Mouse (Mus musculus) forebrain, embryonic 13.5 days (tissue): Measurements from ENCODE around the gene Pofut2. TPM values are rescaled to one million over a fixed set of nuclear protein-coding genes. Genes with fewer than 3 reads are reported as not detected.
A peak's percentile ranks its signal among the peaks of the same experiment; 100 is the strongest.

ENCODE experiments used
- ATAC-seq: fragments of 200-750 bp; cut with Nextera tagmentation; 2 replicates; pipeline ENCODE4 v1.8.0; 2017
- H3K27ac ChIP-seq: fragments of 300-500 bp; sonication (generic); 2 replicates; pipeline ENCODE4 v1.5.1; 2015; ENCODE audit warnings: inconsistent platforms, mild to moderate bottlenecking, moderate library complexity
- H3K27me3 ChIP-seq: fragments of 300-500 bp; sonication (generic); 2 replicates; pipeline ENCODE4 v1.6.1; 2015; ENCODE audit warnings: mild to moderate bottlenecking, inconsistent platforms
- H3K36me3 ChIP-seq: fragments of 300-500 bp; sonication (generic); 2 replicates; pipeline ENCODE4 v1.6.1; 2015; ENCODE audit warnings: mild to moderate bottlenecking, inconsistent platforms; ENCODE audit not compliant: poor library complexity, severe bottlenecking
- H3K4me1 ChIP-seq: fragments of 300-500 bp; sonication (generic); 2 replicates; pipeline ENCODE4 v1.6.1; 2015; ENCODE audit warnings: inconsistent platforms
- H3K4me2 ChIP-seq: fragments of 300-500 bp; sonication (generic); 2 replicates; pipeline ENCODE4 v1.6.1; 2015; ENCODE audit warnings: inconsistent platforms, mild to moderate bottlenecking, moderate library complexity
- H3K4me3 ChIP-seq: fragments of 300-500 bp; sonication (generic); 2 replicates; pipeline ENCODE4 v1.5.1; 2015; ENCODE audit warnings: mild to moderate bottlenecking, inconsistent platforms
- H3K9ac ChIP-seq: fragments of 300-500 bp; sonication (generic); 2 replicates; pipeline ENCODE4 v1.6.1; 2015; ENCODE audit warnings: mild to moderate bottlenecking, inconsistent platforms
- H3K9me3 ChIP-seq: fragments of 300-500 bp; sonication (generic); replicated peaks from 2 replicates; pipeline ENCODE4 v1.6.1; 2016; ENCODE audit warnings: inconsistent platforms
- WGBS: fragments of 180-500 bp; shearing (Covaris S2); methylation state at CpG from one replicate; pipeline ENCODE4 v1.1.7; 2015; 5-methylcytosine and 5-hydroxymethylcytosine counted together
- polyA plus RNA-seq: library from polyadenylated mRNA; unstranded; fragments of >200 nt; fragmentation: Nextera tagmentation; extraction: Ambion mirVana; gene quantifications from 2 replicates; pipeline ENCODE4 v1.2.1, GENCODE M21; 2015

The Pofut2 gene
- polyA plus RNA-seq, 1 experiment from 2014 or later, result 46.6 TPM

DNA sequence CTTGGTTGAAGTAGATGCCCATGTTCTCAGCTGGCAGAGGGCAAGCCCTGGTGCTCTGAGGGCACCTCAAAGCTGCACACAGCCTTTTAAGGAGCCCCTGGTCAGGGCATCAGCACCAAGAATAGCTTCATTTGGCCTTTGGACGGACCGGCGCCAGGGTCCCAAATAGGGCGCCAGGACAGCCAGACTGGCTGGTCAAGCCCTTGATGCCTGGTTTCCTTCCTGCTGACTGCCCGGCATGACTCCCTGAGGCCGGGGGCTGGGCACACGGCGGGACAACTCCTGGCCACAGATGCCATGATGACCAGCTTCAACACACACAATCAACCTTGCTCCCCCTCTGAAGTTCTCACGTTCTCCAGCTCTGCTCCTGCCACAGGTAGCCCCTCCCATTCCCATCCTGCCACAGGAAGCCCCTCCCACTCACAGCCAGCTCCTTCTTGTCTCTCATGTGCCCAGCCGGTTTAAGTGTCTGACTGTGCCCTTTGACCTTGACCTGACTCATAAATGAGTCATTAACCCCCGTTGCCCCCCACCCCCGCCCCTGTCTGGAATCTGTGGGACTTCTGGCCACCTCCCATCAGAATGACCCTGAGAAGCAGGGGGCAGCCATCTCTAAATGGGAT lies 23.9 kb upstream of the Pofut2 start:
- no peak overlapping the region for H3K4me3 ChIP-seq
- no peak overlapping the region for H3K27ac ChIP-seq
- H3K36me3 ChIP-seq, result no peaks in the 10 kb centered on the region
- H3K4me2 ChIP-seq, result no peak overlapping the region
- H3K4me1 ChIP-seq, result no peaks in the 10 kb centered on the region
- no peaks in the 10 kb centered on the region for H3K27me3 ChIP-seq
- no peak for ATAC-seq
- H3K9me3 ChIP-seq, result no peaks in the 10 kb centered on the region
- 83% methylated on average over 12 of the region's 12 CpGs for WGBS
- H3K9ac ChIP-seq, result no peak overlapping the region

DNA sequence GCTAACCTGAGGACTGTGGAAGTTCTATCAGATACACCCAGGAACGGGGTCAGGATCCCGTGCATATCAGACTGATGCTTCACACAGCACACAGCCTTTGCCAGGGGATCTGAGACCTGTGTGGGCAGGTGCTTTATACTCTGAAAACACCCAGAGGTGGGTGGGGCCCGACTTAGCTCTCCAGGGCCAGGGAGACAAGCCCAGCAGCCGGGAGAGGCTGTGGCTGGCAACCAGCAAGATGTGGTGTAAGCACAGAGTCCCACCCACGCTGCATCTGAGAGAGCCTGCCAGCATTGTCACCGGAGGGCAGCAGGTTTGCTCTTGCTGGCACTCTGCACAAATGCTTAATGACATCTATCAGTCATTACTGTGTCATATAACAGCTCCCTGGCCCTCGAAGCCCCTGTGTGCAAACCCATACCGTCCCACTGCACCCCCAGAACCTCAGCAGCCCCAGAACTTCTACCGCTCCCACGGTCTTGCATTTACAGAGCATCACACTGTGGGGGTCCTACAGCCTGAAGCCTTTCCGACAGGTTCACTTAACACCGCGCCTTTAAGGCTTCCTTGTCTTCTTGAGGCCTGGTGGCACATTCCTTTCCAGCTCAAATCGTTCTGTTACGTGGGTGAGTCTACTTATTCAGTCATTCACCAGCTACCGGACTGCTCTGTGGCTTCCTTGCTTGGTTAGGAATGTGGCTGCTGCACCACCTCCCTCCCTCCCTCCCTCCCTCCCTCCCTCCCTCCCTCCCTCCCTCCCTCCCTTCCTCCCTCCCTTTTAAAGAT lies 21.0 kb upstream of the Pofut2 start:
- Histone ChIP-seq H3K27ac (no peak overlapping the region), H3K36me3 (no peaks in the 10 kb centered on the region), H3K27me3 (no peaks in the 10 kb centered on the region), H3K4me2 (no peak overlapping the region), H3K4me1 (no peaks in the 10 kb centered on the region), H3K9ac (no peak overlapping the region), H3K4me3 (no peak overlapping the region), H3K9me3 (no peaks in the 10 kb centered on the region)
- no peak for ATAC-seq
- 75% methylated on average over 16 of the region's 16 CpGs for WGBS

DNA sequence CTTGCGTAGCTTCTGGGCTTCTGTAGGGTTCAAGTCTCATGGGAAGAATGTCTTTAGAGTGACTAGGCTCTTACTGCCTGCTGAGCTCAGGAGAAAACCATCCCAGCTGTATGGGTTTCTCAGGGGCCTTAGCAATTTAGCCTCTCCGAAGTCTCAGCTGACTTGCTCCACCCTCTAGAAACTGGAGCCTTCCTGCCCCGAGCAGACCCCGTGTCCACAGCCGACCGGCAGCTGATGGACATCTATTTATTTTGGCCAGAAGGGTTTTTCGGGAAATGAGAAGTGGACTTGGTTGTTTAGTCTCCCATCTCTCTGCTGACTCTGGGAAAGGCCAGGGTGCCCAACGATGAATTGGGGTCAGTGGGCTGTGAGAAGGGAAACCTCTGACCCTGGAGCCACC lies 18.3 kb upstream of the Pofut2 start:
- WGBS, result 88% methylated on average over 8 of the region's 8 CpGs
- Histone ChIP-seq H3K36me3 (no peaks in the 10 kb centered on the region), H3K27ac (no peak overlapping the region), H3K4me2 (no peak overlapping the region), H3K4me1 (no peaks in the 10 kb centered on the region), H3K9ac (no peak overlapping the region), H3K9me3 (no peaks in the 10 kb centered on the region), H3K4me3 (no peak overlapping the region), H3K27me3 (no peaks in the 10 kb centered on the region)
- no peak for ATAC-seq

DNA sequence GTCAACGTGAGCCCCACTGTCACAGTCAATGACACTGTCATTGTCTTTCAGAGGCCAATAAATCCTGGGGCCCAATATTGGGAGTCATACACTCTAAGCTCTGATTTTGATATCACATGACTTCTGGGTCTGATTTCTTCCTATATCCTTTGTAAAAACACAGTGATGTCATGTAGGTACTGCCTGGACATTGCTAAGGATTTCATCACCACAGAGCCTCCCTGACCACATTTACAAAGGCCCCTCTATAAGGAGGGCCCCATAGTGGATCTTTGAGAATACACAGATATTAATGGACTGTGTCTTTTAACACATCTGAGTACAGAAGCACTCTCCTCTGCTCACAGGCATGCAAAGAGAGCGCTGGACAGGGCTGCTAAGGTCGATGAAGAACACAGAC lies 16.6 kb upstream of the Pofut2 start:
- no peaks in the 10 kb centered on the region for H3K4me1 ChIP-seq
- WGBS, result 90% methylated on average over 3 of the region's 3 CpGs
- no peak overlapping the region for H3K9ac ChIP-seq
- H3K4me3 ChIP-seq, result no peak overlapping the region
- H3K27me3 ChIP-seq, result no peaks in the 10 kb centered on the region
- H3K4me2 ChIP-seq, result no peak overlapping the region
- no peak overlapping the region for H3K27ac ChIP-seq
- ATAC-seq, result no peak
- no peaks in the 10 kb centered on the region for H3K9me3 ChIP-seq
- H3K36me3 ChIP-seq, result no peaks in the 10 kb centered on the region

DNA sequence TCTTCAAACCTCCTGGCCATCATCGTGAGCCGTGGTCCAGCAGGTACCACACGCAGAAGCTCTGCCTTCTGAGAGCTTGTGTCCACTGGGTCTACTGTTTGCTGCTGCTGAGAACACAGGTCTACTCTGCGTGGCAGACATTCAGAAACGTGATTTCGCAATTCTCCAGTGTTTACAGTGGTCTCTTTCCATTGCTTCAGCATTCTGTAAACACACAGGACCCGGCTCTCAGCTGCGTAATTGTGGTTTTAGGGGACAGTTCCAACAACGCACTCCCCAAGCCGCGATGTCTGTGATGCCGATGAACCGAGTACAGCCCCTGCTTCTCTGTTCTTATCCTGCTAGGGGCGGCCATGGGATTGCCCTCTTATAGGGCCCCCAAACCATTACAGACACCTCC lies 16.1 kb upstream of the Pofut2 start:
- Histone ChIP-seq H3K9me3 (no peaks in the 10 kb centered on the region), H3K27ac (no peak overlapping the region), H3K9ac (no peak overlapping the region), H3K4me3 (no peak overlapping the region), H3K27me3 (no peaks in the 10 kb centered on the region), H3K4me1 (no peaks in the 10 kb centered on the region), H3K4me2 (no peak overlapping the region), H3K36me3 (no peaks in the 10 kb centered on the region)
- 92% methylated on average over 14 of the region's 14 CpGs for whole genome bisulfite sequencing
- no peak for ATAC-seq

DNA sequence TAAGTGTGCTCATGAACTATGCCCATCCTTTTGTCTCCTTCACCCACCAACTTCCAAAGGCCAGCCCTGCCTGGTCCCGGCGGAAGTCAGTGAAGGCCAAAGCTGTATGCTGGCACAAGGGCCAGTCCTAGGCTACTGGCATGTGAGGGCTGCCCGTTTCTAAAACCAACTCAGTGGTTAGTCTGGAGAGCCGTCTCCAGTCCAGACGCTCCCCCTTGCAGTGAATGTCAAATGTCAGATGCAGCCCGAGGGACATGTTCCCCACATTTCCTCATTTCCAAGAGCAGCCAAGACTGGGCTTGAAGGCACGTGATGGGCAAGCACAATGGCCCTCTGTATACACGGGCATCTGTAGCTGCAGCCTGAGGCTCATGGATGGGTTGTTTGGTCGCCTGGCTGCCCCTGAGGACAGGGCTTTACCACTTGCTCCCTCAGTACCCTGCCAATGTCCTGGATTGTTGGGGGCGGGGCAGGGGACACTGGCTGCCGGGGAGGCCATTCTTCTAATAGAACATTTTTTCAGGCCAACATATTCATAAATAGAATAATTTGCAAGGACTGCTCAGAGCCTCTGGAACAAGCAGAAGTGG lies 15.4 kb upstream of the Pofut2 start:
- H3K4me3 ChIP-seq, result no peak overlapping the region
- H3K9ac ChIP-seq, result no peak overlapping the region
- no peaks in the 10 kb centered on the region for H3K9me3 ChIP-seq
- no peak overlapping the region for H3K27ac ChIP-seq
- H3K4me2 ChIP-seq, result no peak overlapping the region
- no peaks in the 10 kb centered on the region for H3K27me3 ChIP-seq
- WGBS, result 85% methylated on average over 11 of the region's 11 CpGs
- H3K36me3 ChIP-seq, result no peaks in the 10 kb centered on the region
- ATAC-seq, result no peak
- no peaks in the 10 kb centered on the region for H3K4me1 ChIP-seq

DNA sequence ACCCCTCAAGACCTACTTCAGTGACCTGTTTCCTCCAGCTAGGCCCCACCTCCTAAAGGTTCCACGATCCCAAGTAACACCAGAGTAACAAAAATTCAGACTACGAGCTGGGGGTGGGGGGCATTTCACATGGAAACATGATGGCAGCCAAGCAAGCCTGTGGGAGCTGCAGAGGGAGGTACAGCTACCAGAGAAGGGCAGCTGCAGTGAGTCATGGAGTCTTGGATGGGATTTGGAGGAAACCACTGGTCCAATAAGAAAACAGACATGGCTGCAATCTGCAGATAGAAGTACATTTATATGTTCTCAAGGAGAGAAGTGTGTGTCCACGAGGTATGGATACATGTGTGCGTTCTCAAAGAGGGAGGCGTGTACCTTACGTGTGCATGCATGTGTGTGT lies 14.2 kb upstream of the Pofut2 start:
- 91% methylated on average over 6 of the region's 6 CpGs for WGBS
- Histone ChIP-seq H3K4me2 (no peak overlapping the region), H3K27me3 (no peaks in the 10 kb centered on the region), H3K9ac (no peak overlapping the region), H3K9me3 (no peaks in the 10 kb centered on the region), H3K36me3 (no peaks in the 10 kb centered on the region), H3K27ac (no peak overlapping the region), H3K4me1 (no peaks in the 10 kb centered on the region), H3K4me3 (no peak overlapping the region)
- no peak for ATAC-seq

DNA sequence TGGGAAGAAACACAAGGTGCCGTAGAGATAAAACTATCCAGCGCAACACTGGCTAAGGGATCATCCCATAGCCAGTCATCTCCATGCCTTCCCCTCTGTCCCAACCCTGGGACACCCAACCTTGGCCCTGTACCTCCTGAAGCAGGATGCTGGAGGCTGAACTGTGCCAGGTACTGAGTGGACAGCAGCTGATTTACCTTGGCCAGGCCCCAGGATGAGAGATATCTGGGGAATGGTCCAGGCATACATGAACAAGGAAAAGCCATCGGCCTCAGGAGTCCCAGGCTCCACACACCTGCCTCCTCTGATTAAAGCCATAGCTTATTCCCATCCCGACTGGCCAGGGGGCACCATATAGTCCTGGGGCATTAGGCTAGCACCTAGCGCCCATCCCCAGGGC lies 12.0 kb upstream of the Pofut2 start:
- WGBS, result 94% methylated on average over 5 of the region's 5 CpGs
- H3K36me3 ChIP-seq, result no peaks in the 10 kb centered on the region

DNA sequence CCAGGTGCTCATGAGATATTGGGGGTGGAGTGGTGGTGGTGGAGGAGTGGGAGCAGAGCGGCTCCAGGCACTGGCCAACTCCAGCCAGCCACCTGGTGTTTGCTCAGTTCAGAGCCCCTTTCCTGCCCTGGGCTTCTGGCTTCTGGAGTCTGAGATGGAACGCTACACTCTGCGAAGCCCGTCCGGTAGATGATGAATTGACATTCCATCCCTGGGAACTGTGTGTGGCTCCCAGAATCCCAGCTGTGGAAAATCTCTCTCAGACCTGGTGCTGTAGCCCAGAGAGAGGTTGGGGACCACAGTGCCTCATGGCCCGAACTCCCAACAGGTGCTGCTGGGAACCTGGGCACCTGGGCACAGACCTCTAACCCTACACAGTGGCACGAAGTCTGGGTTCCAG lies 11.3 kb upstream of the Pofut2 start:
- Histone ChIP-seq H3K27me3 (no peaks in the 10 kb centered on the region), H3K4me1 (peaks cover 8% of the 10 kb centered on the region), H3K9ac (no peak overlapping the region), H3K27ac (no peak overlapping the region), H3K36me3 (no peaks in the 10 kb centered on the region), H3K4me3 (no peak overlapping the region), H3K4me2 (no peak overlapping the region), H3K9me3 (no peaks in the 10 kb centered on the region)
- ATAC-seq, result no peak
- WGBS, result 94% methylated on average over 7 of the region's 7 CpGs

More for the DNA sequence above, 12.0 kb upstream of the Pofut2 start:
- no peak overlapping the region for H3K4me3 ChIP-seq
- no peak overlapping the region for H3K27ac ChIP-seq
- no peaks in the 10 kb centered on the region for H3K27me3 ChIP-seq
- no peak overlapping the region for H3K4me2 ChIP-seq
- H3K4me1 ChIP-seq, result peaks cover 1% of the 10 kb centered on the region
- no peaks in the 10 kb centered on the region for H3K9me3 ChIP-seq
- H3K9ac ChIP-seq, result no peak overlapping the region
- no peak for ATAC-seq

DNA sequence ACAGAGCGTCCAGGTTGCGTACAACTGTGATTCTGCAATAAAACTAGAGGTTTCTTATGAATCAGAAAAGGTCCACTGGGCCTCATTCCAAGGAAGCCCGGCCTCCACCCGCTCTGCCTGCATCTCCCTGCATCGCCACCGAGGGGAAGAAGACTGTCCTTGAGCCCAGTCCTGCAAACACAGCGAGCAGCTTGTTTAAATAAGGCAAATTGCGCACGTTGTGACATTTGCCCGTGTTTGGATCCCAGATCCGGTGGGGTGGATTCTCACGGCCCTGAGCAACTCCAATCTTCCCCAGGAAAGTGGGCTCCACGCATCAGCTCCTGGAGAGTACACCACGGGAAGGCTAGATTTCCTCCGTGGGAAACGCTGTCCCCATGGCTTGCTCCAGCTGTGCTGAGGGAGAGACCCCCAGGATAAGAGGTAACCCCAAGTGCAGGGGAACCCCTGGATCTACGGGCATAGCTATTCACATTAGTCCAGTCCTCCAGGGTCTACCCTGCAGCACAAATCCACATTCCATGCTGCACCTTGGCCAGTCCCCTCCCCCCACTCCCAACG lies 7.7 kb upstream of the Pofut2 start:
- no peak overlapping the region for H3K4me2 ChIP-seq
- peaks cover 20% of the 10 kb centered on the region for H3K4me1 ChIP-seq
- no peak overlapping the region for H3K4me3 ChIP-seq
- no peak overlapping the region for H3K27ac ChIP-seq
- no peak overlapping the region for H3K9ac ChIP-seq
- H3K27me3 ChIP-seq, result no peaks in the 10 kb centered on the region
- no peaks in the 10 kb centered on the region for H3K9me3 ChIP-seq
- no peaks in the 10 kb centered on the region for H3K36me3 ChIP-seq
- no peak for ATAC-seq
- WGBS, result 71% methylated on average over 18 of the region's 18 CpGs

DNA sequence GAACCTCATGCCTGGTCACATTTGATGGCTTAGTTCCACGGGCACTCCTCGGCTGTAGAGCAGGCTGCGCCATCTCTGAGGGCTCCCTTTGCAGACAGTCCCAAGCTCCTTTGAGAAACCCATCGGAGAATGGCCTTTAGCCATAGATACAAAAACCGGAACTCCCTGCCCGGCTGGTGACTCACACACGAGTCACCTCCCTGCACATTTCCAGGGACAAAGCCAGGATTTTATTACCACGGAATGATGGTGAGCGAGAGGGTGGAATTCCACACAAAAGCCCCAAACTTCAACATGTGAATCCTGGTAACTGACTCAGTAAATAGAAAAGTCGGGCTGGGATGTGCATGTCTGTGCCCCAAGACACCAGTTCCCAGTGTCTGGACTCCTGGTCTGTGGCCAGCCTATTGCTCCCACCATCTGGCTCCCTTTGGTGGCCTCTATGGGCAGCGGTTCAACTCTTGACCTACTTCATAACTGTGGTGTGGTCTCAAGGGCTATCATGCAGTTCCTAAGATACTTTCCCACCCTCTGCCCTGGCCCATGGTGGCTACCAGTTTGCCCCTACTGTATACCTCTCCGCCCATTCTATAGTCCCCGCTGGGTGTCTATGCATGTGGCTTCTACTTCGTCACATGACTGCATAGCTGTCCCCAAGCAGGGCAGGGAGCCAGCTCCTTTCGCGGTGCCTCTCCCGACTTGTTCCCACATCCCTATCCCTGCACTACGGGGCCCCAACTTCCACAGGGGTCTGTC lies 7.1 kb upstream of the Pofut2 start:
- no peaks in the 10 kb centered on the region for H3K27me3 ChIP-seq
- H3K4me3 ChIP-seq, result no peak overlapping the region
- peaks cover 20% of the 10 kb centered on the region for H3K4me1 ChIP-seq
- 73% methylated on average over 18 of the region's 18 CpGs for WGBS
- no peaks in the 10 kb centered on the region for H3K36me3 ChIP-seq
- H3K9me3 ChIP-seq, result no peaks in the 10 kb centered on the region
- no peak overlapping the region for H3K4me2 ChIP-seq
- H3K9ac ChIP-seq, result no peak overlapping the region
- no peak overlapping the region for H3K27ac ChIP-seq
- ATAC-seq, result peak; percentile 39; the same call in 1 of the 2 replicates

DNA sequence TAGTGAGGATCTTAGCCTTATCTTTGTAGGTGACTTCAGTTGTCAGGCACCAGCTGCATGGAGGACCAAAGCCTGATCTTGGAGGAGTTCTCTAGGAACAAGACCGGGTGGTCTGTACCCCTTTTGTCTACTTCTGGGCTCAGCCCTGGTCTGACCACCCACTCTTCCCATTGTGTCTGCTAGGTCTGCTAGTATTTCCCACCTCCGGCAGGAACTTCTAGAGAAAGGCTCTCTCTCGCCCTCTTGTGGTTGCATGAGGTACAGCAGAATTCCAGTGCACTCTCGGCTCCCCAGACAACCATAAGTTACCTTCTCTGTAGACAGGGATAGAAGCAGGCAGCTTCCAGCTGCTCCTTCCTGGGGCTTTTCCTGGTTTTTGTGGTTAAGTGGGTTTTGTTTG lies 6.2 kb upstream of the Pofut2 start:
- Histone ChIP-seq H3K9me3 (no peaks in the 10 kb centered on the region), H3K4me2 (no peak overlapping the region), H3K27ac (no peak overlapping the region), H3K4me3 (no peak overlapping the region), H3K4me1 (peaks cover 20% of the 10 kb centered on the region), H3K36me3 (no peaks in the 10 kb centered on the region), H3K27me3 (no peaks in the 10 kb centered on the region), H3K9ac (no peak overlapping the region)
- 0% methylated on average over 4 of the region's 4 CpGs for WGBS
- peak; percentile 78 for ATAC-seq
